Mouse (Mus musculus): Measurements from ENCODE around the gene Cd44. TPM values are rescaled to one million over a fixed set of nuclear protein-coding genes. Genes with fewer than 3 reads are reported as not detected.

The Cd44 gene
- polyA plus RNA-seq, 1 experiment from 2014 or later: 8.2 TPM

- Histone ChIP-seq H3K4me3 (no peak overlapping the region), H3K4me1 (no peaks in the 10 kb centered on the region), H3K27me3 (no peaks in the 10 kb centered on the region), H3K4me2 (replicated peaks) (no peak overlapping the region), H3K9ac (no peak overlapping the region), H3K9me3 (no peaks in the 10 kb centered on the region), H3K27ac (no peak overlapping the region), H3K36me3 (no peaks in the 10 kb centered on the region)
- 78% methylated on average over 1 of the region's 1 CpGs for WGBS
- ATAC-seq (ENCODE audit: insufficient number of reproducible peaks, insufficient read depth, low FRiP score, low TSS enrichment): no peak
Observed at GRCm38 (mm10) chr2:102809436-102809835, 92.0 kb downstream of the Cd44 start.

GRCm38 (mm10) chr2:102807633-102808032 is 93.8 kb downstream of the Cd44 start:
- Histone ChIP-seq H3K27ac (no peak overlapping the region), H3K36me3 (no peaks in the 10 kb centered on the region), H3K9me3 (no peaks in the 10 kb centered on the region), H3K9ac (no peak overlapping the region), H3K27me3 (no peaks in the 10 kb centered on the region), H3K4me1 (no peaks in the 10 kb centered on the region), H3K4me3 (no peak overlapping the region), H3K4me2 (replicated peaks) (no peak overlapping the region)
- WGBS: 25% methylated on average over 3 of the region's 3 CpGs
- no peak for ATAC-seq (ENCODE audit: insufficient number of reproducible peaks, insufficient read depth, low FRiP score, low TSS enrichment)

- ATAC-seq (ENCODE audit: insufficient number of reproducible peaks, insufficient read depth, low FRiP score, low TSS enrichment): no peak
- Histone ChIP-seq H3K4me2 (replicated peaks) (no peak overlapping the region), H3K9ac (no peak overlapping the region), H3K27ac (no peak overlapping the region), H3K27me3 (no peaks in the 10 kb centered on the region), H3K36me3 (no peaks in the 10 kb centered on the region), H3K4me3 (no peak overlapping the region), H3K4me1 (no peaks in the 10 kb centered on the region), H3K9me3 (no peaks in the 10 kb centered on the region)
- WGBS: 89% methylated on average over 4 of the region's 4 CpGs
Observed at GRCm38 (mm10) chr2:102805761-102806496, 95.5 kb downstream of the Cd44 start.

GRCm38 (mm10) chr2:102805283-102805682 is 96.2 kb downstream of the Cd44 start:
- no peaks in the 10 kb centered on the region for H3K27me3 ChIP-seq
- H3K4me3 ChIP-seq: no peak overlapping the region
- H3K9me3 ChIP-seq: no peaks in the 10 kb centered on the region
- no peaks in the 10 kb centered on the region for H3K4me1 ChIP-seq
- ATAC-seq (ENCODE audit: insufficient number of reproducible peaks, insufficient read depth, low FRiP score, low TSS enrichment): no peak
- WGBS: 69% methylated on average over 6 of the region's 6 CpGs
- H3K27ac ChIP-seq: no peak overlapping the region
- no peak overlapping the region for H3K4me2 ChIP-seq (replicated peaks)
- H3K36me3 ChIP-seq: no peaks in the 10 kb centered on the region
- H3K9ac ChIP-seq: no peak overlapping the region

GRCm38 (mm10) chr2:102804109-102804508 is 97.4 kb downstream of the Cd44 start:
- Histone ChIP-seq H3K9me3 (no peaks in the 10 kb centered on the region), H3K27me3 (no peaks in the 10 kb centered on the region), H3K9ac (no peak overlapping the region), H3K36me3 (no peaks in the 10 kb centered on the region), H3K4me2 (replicated peaks) (no peak overlapping the region), H3K27ac (no peak overlapping the region), H3K4me1 (no peaks in the 10 kb centered on the region), H3K4me3 (no peak overlapping the region)
- WGBS: 34% methylated on average over 2 of the region's 2 CpGs
- no peak for ATAC-seq (ENCODE audit: insufficient number of reproducible peaks, insufficient read depth, low FRiP score, low TSS enrichment)

GRCm38 (mm10) chr2:102801899-102802298 is 99.6 kb downstream of the Cd44 start:
- Histone ChIP-seq H3K4me1 (no peaks in the 10 kb centered on the region), H3K9me3 (no peaks in the 10 kb centered on the region), H3K4me2 (replicated peaks) (no peak overlapping the region), H3K9ac (no peak overlapping the region), H3K36me3 (no peaks in the 10 kb centered on the region), H3K27me3 (no peaks in the 10 kb centered on the region), H3K27ac (no peak overlapping the region), H3K4me3 (no peak overlapping the region)
- 87% methylated on average over 1 of the region's 1 CpGs for WGBS
- ATAC-seq (ENCODE audit: insufficient number of reproducible peaks, insufficient read depth, low FRiP score, low TSS enrichment): no peak

- no peak overlapping the region for H3K27ac ChIP-seq
- H3K27me3 ChIP-seq: no peaks in the 10 kb centered on the region
- H3K9me3 ChIP-seq: no peaks in the 10 kb centered on the region
- WGBS: 80% methylated on average over 2 of the region's 2 CpGs
- no peak for ATAC-seq (ENCODE audit: insufficient number of reproducible peaks, insufficient read depth, low FRiP score, low TSS enrichment)
- no peak overlapping the region for H3K4me3 ChIP-seq
- H3K36me3 ChIP-seq: no peaks in the 10 kb centered on the region
- no peak overlapping the region for H3K4me2 ChIP-seq (replicated peaks)
- H3K4me1 ChIP-seq: no peaks in the 10 kb centered on the region
- no peak overlapping the region for H3K9ac ChIP-seq
Observed at GRCm38 (mm10) chr2:102798149-102798548, 103.3 kb downstream of the Cd44 start.

- Histone ChIP-seq H3K4me1 (no peaks in the 10 kb centered on the region), H3K27me3 (no peaks in the 10 kb centered on the region), H3K36me3 (no peaks in the 10 kb centered on the region), H3K27ac (no peak overlapping the region), H3K4me2 (replicated peaks) (no peak overlapping the region), H3K9me3 (no peaks in the 10 kb centered on the region), H3K9ac (no peak overlapping the region), H3K4me3 (no peak overlapping the region)
- WGBS: 90% methylated on average over 3 of the region's 3 CpGs
- ATAC-seq (ENCODE audit: insufficient number of reproducible peaks, insufficient read depth, low FRiP score, low TSS enrichment): no peak
Observed at GRCm38 (mm10) chr2:102795034-102795433, 106.4 kb downstream of the Cd44 start.

- ATAC-seq (ENCODE audit: insufficient number of reproducible peaks, insufficient read depth, low FRiP score, low TSS enrichment): no peak
- WGBS: 68% methylated on average over 6 of the region's 6 CpGs
Observed at GRCm38 (mm10) chr2:102792804-102793203, 108.7 kb downstream of the Cd44 start.

GRCm38 (mm10) chr2:102791641-102792040 is 109.8 kb downstream of the Cd44 start:
- Histone ChIP-seq H3K4me3 (no peak overlapping the region), H3K4me1 (no peaks in the 10 kb centered on the region), H3K27me3 (no peaks in the 10 kb centered on the region), H3K27ac (no peak overlapping the region), H3K9ac (no peak overlapping the region), H3K9me3 (no peaks in the 10 kb centered on the region), H3K4me2 (replicated peaks) (no peak overlapping the region), H3K36me3 (no peaks in the 10 kb centered on the region)
- no peak for ATAC-seq (ENCODE audit: insufficient number of reproducible peaks, insufficient read depth, low FRiP score, low TSS enrichment)
- 73% methylated on average over 2 of the region's 2 CpGs for WGBS

More at GRCm38 (mm10) chr2:102792804-102793203, 108.7 kb downstream of the Cd44 start:
- Histone ChIP-seq H3K4me1 (no peaks in the 10 kb centered on the region), H3K9ac (no peak overlapping the region), H3K36me3 (no peaks in the 10 kb centered on the region), H3K9me3 (no peaks in the 10 kb centered on the region), H3K27ac (no peak overlapping the region), H3K4me2 (replicated peaks) (no peak overlapping the region), H3K4me3 (no peak overlapping the region), H3K27me3 (no peaks in the 10 kb centered on the region)

- Histone ChIP-seq H3K27ac (no peak overlapping the region), H3K36me3 (no peaks in the 10 kb centered on the region), H3K4me1 (no peaks in the 10 kb centered on the region), H3K27me3 (no peaks in the 10 kb centered on the region), H3K4me3 (no peak overlapping the region), H3K9me3 (no peaks in the 10 kb centered on the region), H3K9ac (no peak overlapping the region), H3K4me2 (replicated peaks) (no peak overlapping the region)
- 67% methylated on average over 4 of the region's 4 CpGs for WGBS
- no peak for ATAC-seq (ENCODE audit: insufficient number of reproducible peaks, insufficient read depth, low FRiP score, low TSS enrichment)
Observed at GRCm38 (mm10) chr2:102785696-102786095, 115.8 kb downstream of the Cd44 start.

GRCm38 (mm10) chr2:102782751-102783150 is 118.7 kb downstream of the Cd44 start:
- no peaks in the 10 kb centered on the region for H3K9me3 ChIP-seq
- H3K27ac ChIP-seq: no peak overlapping the region
- no peak overlapping the region for H3K4me2 ChIP-seq (replicated peaks)
- ATAC-seq (ENCODE audit: insufficient number of reproducible peaks, insufficient read depth, low FRiP score, low TSS enrichment): no peak
- H3K27me3 ChIP-seq: no peaks in the 10 kb centered on the region
- H3K9ac ChIP-seq: no peak overlapping the region
- WGBS: 82% methylated on average over 7 of the region's 7 CpGs
- no peaks in the 10 kb centered on the region for H3K36me3 ChIP-seq
- H3K4me3 ChIP-seq: no peak overlapping the region
- no peaks in the 10 kb centered on the region for H3K4me1 ChIP-seq

Data from embryonic facial prominence, embryonic 12.5 days (tissue).